Mouse (Mus musculus) activated CD4-positive, CD25-positive, alpha-beta regulatory T cell (primary cell): Measurements from ENCODE around the gene Cd200r1. TPM values are rescaled to one million over a fixed set of nuclear protein-coding genes. Genes with fewer than 3 reads are reported as not detected.

Experiments
- polyA plus RNA-seq, 2 experiments: library from polyadenylated mRNA; unstranded; fragments of 100-300 nt; shearing (Covaris generic); gene quantifications; one replicate each; pipeline ENCODE4 v1.2.1; 2017

The Cd200r1 gene
- 10 to 100 TPM; 19.4 to 50.0 TPM for polyA plus RNA-seq

DNA sequence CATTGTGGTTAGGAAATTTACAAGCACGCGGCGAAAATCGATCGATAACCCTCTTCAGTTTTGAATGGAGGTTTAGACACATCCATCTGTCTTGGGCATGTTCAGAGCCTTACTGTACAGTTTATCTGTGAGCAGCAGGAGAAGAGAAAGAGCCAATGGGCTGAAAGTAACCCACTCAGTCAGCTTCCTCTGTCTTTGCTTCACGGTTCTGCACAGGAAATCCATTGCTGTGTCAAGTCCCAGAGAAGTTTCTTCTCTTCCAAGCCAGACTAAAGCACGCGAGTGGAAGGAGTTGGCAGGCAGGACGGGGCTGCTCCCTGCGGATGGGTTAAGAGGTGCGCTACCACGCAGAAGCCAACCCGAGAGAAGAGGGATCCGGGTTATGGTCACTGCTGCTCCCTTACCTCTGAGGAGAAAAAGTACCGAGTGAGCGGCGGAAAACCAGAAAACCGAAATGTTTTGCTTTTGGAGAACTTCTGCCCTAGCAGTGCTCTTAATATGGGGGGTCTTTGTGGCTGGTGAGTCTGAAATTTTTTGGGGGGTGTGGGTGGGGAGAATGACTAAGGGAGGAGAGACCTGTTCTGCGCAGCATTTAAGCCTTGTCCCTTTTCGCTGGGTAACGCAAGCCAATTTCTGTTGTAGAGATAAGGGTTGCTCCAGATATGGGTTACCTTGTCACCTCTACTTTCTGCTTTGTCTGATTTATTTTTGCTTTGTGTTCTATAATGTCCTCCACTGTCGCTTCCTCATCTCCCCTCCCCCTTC is at the start of gene Cd200r1:
TSS of gene Cd200r1 (plus strand) at position 182 of the 765 bp plus-strand sequence.

DNA sequence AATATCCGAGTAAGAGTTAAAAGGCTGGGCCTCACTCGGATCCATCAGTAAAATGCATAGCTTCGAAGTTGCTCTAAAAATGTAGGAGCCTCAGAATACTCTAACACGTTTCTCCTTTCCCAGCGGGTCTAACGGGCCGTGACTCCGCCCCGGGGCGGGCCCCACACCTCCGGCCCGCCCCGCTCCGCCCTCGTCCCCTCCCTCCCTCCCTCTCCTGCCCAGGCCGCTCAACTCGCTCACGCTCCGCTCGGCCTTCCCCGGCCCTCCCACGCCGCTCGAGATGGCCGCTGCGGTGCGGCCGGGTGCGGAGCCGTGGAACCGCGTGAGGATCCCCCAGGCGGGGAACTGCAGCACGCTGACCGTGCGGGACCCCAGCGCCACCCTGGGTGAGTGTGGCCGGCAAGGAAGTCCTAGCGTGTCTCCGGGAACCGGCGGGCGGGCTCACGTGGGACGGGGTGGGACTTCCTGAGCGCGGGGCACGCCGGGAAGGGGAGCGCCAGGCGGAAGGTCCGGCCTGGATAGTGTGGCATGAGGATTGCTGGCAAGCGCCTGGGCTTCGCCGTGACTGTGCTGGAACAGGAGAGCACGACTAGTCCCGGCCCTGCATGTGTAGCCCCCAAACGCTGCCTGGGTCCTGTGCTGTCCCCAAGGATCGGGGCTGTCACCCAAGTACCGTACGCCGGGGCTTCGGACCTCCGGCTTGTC is 41.3 kb upstream of the Cd200r1 start, which contains the start of gene Nepro:
TSS of gene Nepro (plus strand) at position 219 of the 705 bp plus-strand sequence.

DNA sequence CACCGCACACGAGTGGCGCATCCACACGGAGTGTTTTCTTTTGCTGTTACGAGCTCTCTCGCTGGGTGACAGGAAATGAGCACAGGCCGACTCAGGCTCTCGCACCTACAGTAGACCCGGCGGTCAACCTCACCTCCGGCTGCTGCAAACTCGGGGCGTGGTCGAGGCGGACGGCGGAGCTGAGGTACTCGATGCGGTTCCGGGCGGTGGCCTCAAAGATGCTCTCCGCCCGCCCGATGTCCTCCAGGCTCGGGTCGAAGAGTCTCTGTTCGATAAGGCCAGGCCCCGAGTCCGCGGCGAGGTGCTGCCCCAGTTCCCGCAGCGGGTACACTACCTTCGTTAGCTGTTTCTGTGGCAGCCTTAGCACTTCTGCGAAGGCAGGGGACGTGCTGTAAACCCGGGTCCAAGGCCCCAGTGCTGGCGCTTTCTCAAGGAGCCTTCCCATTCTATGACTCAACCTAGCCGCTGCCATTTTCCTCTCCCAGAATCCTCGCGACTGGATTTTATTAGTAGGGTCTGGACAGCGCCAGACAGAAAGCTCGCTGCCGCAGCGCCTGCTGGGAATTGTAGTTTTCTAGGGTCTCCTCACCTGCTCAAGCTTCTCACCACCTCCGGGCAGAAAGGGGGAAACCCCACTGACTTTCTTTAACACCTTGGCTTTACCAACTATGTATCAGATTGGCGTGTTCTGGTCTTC is 19.5 kb upstream of the Cd200r1 start, which contains the start of gene Gtpbp8:
TSS of gene Gtpbp8 (minus strand) at position 498 of the 697 bp plus-strand sequence.

DNA sequence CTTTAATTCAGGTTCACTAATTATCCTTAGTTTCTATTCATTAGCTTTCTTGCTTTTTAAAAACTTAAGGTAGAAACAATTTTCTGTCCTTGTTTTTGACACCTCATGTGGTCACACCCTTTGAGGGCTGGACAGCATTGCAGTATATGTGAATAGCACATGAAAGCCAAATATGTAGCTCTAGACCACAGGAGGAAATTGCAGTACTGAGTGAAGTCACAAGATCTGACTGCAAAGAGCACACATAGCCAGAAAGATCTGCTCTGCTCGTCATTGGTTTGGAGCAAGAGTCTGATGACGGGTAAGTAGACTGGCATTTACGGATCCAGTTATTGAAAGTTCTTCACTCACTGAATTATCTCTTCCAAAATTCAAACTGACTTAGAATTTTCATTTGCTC is 46.0 kb downstream of the Cd200r1 start, which contains the start of gene Cd200r4:
TSS of gene Cd200r4 (plus strand) at position 190 of the 400 bp plus-strand sequence.

Other genes starting within 250 kb of the Cd200r1 start
- under 1 TPM; 0.23 to 0.80 TPM for gene Boc, start 206.8 kb upstream of the Cd200r1 start, polyA plus RNA-seq
- gene Nepro, start 41.4 kb upstream of the Cd200r1 start, polyA plus RNA-seq: 1 to 10 TPM; 5.9 to 7.6 TPM
- 10 to 100 TPM; 30.2 to 32.6 TPM for gene Gtpbp8, start 19.4 kb upstream of the Cd200r1 start, polyA plus RNA-seq
- gene Cd200r4, start 46.0 kb downstream of the Cd200r1 start, polyA plus RNA-seq: 10 to 100 TPM in 1 of 2 experiments, 1 to 10 TPM in 1; 1.6 to 10.1 TPM
- gene Cd200r2, start 101.4 kb downstream of the Cd200r1 start, polyA plus RNA-seq: not detected
- gene Cd200r3, start 177.9 kb downstream of the Cd200r1 start, polyA plus RNA-seq: under 1 TPM; 0.56 to 0.70 TPM